Comparison of ENCODE assay signal across 23 mouse cellular contexts in the genomic region with DNA sequence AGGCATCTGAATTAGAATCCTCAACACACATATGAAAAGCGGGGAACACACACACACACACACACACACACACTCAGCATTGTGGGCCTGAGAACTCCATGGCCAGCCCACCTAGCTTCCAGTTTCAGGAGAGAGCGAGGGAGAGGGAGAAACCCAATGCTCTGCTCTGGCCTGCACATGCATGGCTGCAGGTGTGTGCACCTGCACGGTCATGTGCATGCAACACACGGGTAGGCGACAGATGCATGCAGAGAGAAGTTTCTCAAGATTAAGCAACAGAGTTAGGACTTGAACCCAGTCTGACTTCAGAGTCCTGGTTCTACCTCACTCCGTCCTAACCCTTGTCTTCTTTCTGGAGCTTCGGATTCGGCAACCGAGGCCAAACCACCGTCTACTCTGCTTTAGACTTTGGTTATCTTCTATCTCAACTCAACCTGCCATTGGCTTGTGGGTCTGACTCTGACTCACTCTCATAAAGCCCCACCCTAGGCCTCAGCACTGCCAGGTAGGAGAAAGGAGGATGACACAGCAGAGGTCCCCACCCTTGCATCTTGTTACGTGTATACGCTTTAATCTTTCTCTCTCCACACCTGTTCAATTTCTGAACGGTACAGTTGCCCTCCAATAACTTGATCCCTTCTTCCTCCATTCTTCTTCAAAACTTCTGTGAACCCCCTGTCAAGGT. TPM values are rescaled to one million over a fixed set of nuclear protein-coding genes. Genes with fewer than 3 reads are reported as not detected.
"Had no signal": no experiment of that assay in that cellular context is flagged by ENCODE, and none has a peak within 500 bp of the region (broad histone marks: within the 10 kb centered on the region; RNA-seq: fewer than 3 reads in every experiment).

No protein-coding gene starts in this region.

- DNase-seq: liver, embryonic 13.5 days; liver, postnatal 0 days; lung, adult 2 months; lung, postnatal 4 days; midbrain, embryonic 14.5 days; right cerebral cortex, postnatal 14 days; thymus, adult 2 months; thymus, postnatal 25 days; thymus, postnatal 4 days had no signal

- H3K9ac ChIP-seq: liver, embryonic 13.5 days; liver, embryonic 15.5 days; liver, postnatal 0 days; lung, embryonic 15.5 days; midbrain, embryonic 12.5 days; neural tube, embryonic 13.5 days; neural tube, embryonic 15.5 days had no signal

- H3K4me2 ChIP-seq: liver, embryonic 13.5 days; liver, embryonic 15.5 days; lung, embryonic 15.5 days; midbrain, embryonic 12.5 days; neural tube, embryonic 13.5 days; neural tube, embryonic 15.5 days had no signal

- H3K9me3 ChIP-seq: liver, embryonic 13.5 days; liver, embryonic 15.5 days; lung, embryonic 15.5 days; midbrain, embryonic 10.5 days; midbrain, embryonic 12.5 days; neural tube, embryonic 13.5 days; neural tube, embryonic 15.5 days had no signal

- H3K27ac ChIP-seq: liver, embryonic 13.5 days; liver, embryonic 15.5 days; lung, embryonic 15.5 days; midbrain, embryonic 10.5 days; midbrain, embryonic 12.5 days; neural tube, embryonic 13.5 days; neural tube, embryonic 15.5 days had no signal

- H3K27me3 ChIP-seq: liver, embryonic 13.5 days; liver, embryonic 15.5 days; lung, embryonic 15.5 days; midbrain, embryonic 12.5 days; neural tube, embryonic 13.5 days; neural tube, embryonic 15.5 days had no signal

- ATAC-seq: liver, postnatal 0 days; lung, postnatal 0 days; midbrain, embryonic 16.5 days had no signal

- H3K36me3 ChIP-seq: liver, embryonic 13.5 days; liver, embryonic 15.5 days; lung, embryonic 15.5 days; midbrain, embryonic 10.5 days; midbrain, embryonic 12.5 days; neural tube, embryonic 13.5 days; neural tube, embryonic 15.5 days had no signal

- H3K4me1 ChIP-seq: liver, embryonic 13.5 days; liver, embryonic 15.5 days; lung, embryonic 15.5 days; midbrain, embryonic 10.5 days; midbrain, embryonic 12.5 days; neural tube, embryonic 13.5 days; neural tube, embryonic 15.5 days had no signal

- H3K4me3 ChIP-seq: liver, embryonic 13.5 days; liver, embryonic 15.5 days; lung, embryonic 15.5 days; midbrain, embryonic 10.5 days; midbrain, embryonic 12.5 days; myocyte; neural tube, embryonic 13.5 days; neural tube, embryonic 15.5 days had no signal

RNA-seq across cellular contexts. Expression of a gene that starts 7.5 kb away (rescaled TPM):
- polyA plus RNA-seq: liver, embryonic 13.5 days; liver, embryonic 15.5 days; liver, postnatal 0 days; lung, postnatal 0 days; midbrain, embryonic 10.5 days; midbrain, embryonic 12.5 days; midbrain, embryonic 14.5 days; myocyte; neural tube, embryonic 11.5 days; stomach, embryonic 14.5 days; testis, adult 2 months had no signal

RNA-seq across cellular contexts. Expression of a gene that starts 23.3 kb away (rescaled TPM):
- polyA plus RNA-seq: lung, adult 2 months; myocyte had no signal

RNA-seq across cellular contexts. Expression of a gene that starts 39.9 kb away (rescaled TPM):
- polyA plus RNA-seq: liver, embryonic 13.5 days; liver, embryonic 15.5 days; liver, postnatal 0 days; spleen, adult 2 months; stomach, embryonic 14.5 days; thymus, adult 2 months; urinary bladder, adult 2 months had no signal
